In the genomic region with DNA sequence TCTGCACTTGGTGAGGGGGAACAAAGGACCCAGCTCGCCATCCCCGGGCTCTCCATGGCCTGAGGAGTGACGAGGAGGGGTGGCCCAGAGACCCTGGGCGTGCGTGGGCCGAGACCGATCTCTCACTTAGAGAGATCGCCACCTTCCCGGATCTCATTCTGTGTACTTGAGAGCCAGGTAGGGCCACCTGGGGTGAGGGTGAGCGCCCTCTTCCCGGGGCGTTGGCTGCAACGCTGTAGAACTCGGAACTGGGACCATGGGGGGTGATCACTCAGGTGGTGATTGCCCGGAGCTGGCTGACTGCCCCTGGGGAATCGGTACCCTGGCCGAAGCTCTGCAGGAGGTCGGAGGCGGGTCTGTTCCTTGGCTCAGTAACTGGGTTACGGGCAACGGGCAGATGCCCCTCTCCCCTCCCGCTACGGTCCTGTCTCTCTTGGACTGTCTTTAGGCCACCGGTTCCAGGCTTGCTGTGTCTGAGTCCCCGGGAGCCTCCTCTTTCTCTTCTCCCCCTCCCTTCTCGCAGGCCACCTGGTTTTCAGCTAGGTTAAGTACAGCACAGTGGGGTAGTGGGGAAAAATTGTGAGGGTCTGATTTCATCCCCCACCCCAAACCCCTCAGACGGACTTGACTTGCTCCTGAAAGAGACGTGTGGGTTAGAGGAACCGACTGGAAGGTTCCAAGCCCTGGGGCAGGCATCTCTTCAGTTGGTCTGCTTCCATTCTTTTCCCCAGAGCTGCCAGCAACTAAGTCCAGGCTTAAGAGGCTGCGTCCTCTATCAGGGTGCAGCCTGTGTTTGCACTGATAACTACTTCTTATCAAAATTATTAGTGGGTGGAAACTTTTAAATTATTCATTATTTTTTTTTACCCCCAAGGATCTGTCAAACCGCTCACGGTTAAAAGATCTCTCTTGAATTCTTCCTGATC, we compare ENCODE assay signal across 7 mouse cellular contexts. TPM values are rescaled to one million over a fixed set of nuclear protein-coding genes. Genes with fewer than 3 reads are reported as not detected.
A peak's percentile ranks its signal among the peaks of the same experiment; 100 is the strongest.
DNase-seq lines count a peak whose midpoint lies in the region; ATAC-seq and TF ChIP-seq lines count a peak whose summit lies in the region.

No protein-coding gene starts in this region.

- H3K4me2 ChIP-seq in forebrain, embryonic 16.5 days (ENCODE audit: low read length): peak overlapping the region; percentile 90
- peak overlapping the region; percentile 100 for H3K4me2 ChIP-seq in intestine, embryonic 15.5 days (replicated peaks)
- H3K4me2 ChIP-seq in neural tube, embryonic 15.5 days: peak overlapping the region; percentile 98

- H3K4me3 ChIP-seq in thymus, adult 2 months (ENCODE audit: control insufficient read depth, insufficient read depth, low read length): peak overlapping the region; percentile 47; the same call in 1 of the 2 replicates
- H3K4me3 ChIP-seq in cerebellum, adult 2 months (replicated peaks; ENCODE audit: insufficient read depth, low read depth, low read length): peak overlapping the region; percentile 76
- peak overlapping the region; percentile 72 for H3K4me3 ChIP-seq in forebrain, embryonic 16.5 days (replicated peaks; ENCODE audit: low read length)
- H3K4me3 ChIP-seq in intestine, embryonic 15.5 days (replicated peaks): peak overlapping the region; percentile 74
- peak overlapping the region; percentile 69 for H3K4me3 ChIP-seq in lung, adult 2 months (replicated peaks; ENCODE audit: extremely low read depth, low read depth, low read length)
- H3K4me3 ChIP-seq in neural tube, embryonic 15.5 days (replicated peaks): peak overlapping the region; percentile 80

- peaks cover 15% of the 10 kb centered on the region for H3K4me1 ChIP-seq in thymus, adult 2 months (replicated peaks; ENCODE audit: control insufficient read depth, insufficient read depth, low read length)
- H3K4me1 ChIP-seq in cerebellum, adult 2 months (ENCODE audit: control insufficient read depth, insufficient read depth, low read length): peaks cover 13% of the 10 kb centered on the region
- H3K4me1 ChIP-seq in forebrain, embryonic 16.5 days (replicated peaks; ENCODE audit: control insufficient read depth, insufficient read depth, low read length): peaks cover 35% of the 10 kb centered on the region
- H3K4me1 ChIP-seq in intestine, embryonic 15.5 days (replicated peaks): peaks cover 15% of the 10 kb centered on the region
- peaks cover 2% of the 10 kb centered on the region; the same call in 1 of the 2 replicates for H3K4me1 ChIP-seq in lung, adult 2 months (ENCODE audit: control insufficient read depth, insufficient read depth, low read length)
- H3K4me1 ChIP-seq in neural tube, embryonic 15.5 days: peaks cover 32% of the 10 kb centered on the region

- H3K9me3 ChIP-seq in forebrain, embryonic 16.5 days (ENCODE audit: control insufficient read depth, low read length): no peaks in the 10 kb centered on the region
- H3K9me3 ChIP-seq in intestine, embryonic 15.5 days: no peaks in the 10 kb centered on the region
- no peaks in the 10 kb centered on the region for H3K9me3 ChIP-seq in neural tube, embryonic 15.5 days (replicated peaks)

- peaks cover 22% of the 10 kb centered on the region for H3K27me3 ChIP-seq in thymus, adult 2 months (ENCODE audit: control insufficient read depth, insufficient read depth, low read length)
- no peaks in the 10 kb centered on the region for H3K27me3 ChIP-seq in cerebellum, adult 2 months (ENCODE audit: control insufficient read depth, insufficient read depth, low read length)
- H3K27me3 ChIP-seq in forebrain, embryonic 16.5 days (replicated peaks; ENCODE audit: control insufficient read depth, insufficient read depth, low read length): peaks cover 4% of the 10 kb centered on the region; the same call in 1 of the 2 replicates
- peaks cover 19% of the 10 kb centered on the region for H3K27me3 ChIP-seq in intestine, embryonic 15.5 days (replicated peaks)
- 0 out of 2 replicates have a peak, but pooled peaks cover 2% of the 10 kb centered on the region for H3K27me3 ChIP-seq in neural tube, embryonic 15.5 days (replicated peaks)

- 23% methylated on average over 32 of the region's 32 CpGs for WGBS in thymus, adult 2 months
- WGBS in cerebellum, adult 2 months: 1% methylated on average over 32 of the region's 32 CpGs
- WGBS in forebrain, embryonic 16.5 days: 4% methylated on average over 32 of the region's 32 CpGs
- WGBS in intestine, embryonic 15.5 days: 6% methylated on average over 32 of the region's 32 CpGs
- 11% methylated on average over 32 of the region's 32 CpGs for WGBS in lung, adult 2 months
- WGBS in neural tube, embryonic 15.5 days: 5% methylated on average over 32 of the region's 32 CpGs

- no peaks in the 10 kb centered on the region for H3K36me3 ChIP-seq in thymus, adult 2 months (ENCODE audit: control insufficient read depth, insufficient read depth, low read length)
- H3K36me3 ChIP-seq in forebrain, embryonic 16.5 days (ENCODE audit: control insufficient read depth, insufficient read depth): no peaks in the 10 kb centered on the region
- H3K36me3 ChIP-seq in intestine, embryonic 15.5 days: no peaks in the 10 kb centered on the region
- no peaks in the 10 kb centered on the region for H3K36me3 ChIP-seq in neural tube, embryonic 15.5 days

- DNase-seq in thymus, adult 2 months: no peak
- no peak for DNase-seq in thymus, postnatal 0 days (ENCODE audit: low spot score)
- DNase-seq in cerebellum, adult 2 months: peak; percentile 90 to 92
- peak; percentile 57 for DNase-seq in lung, adult 2 months

- ATAC-seq in forebrain, embryonic 16.5 days: peak; percentile 49
- ATAC-seq in intestine, embryonic 15.5 days: peak; percentile 59
- peak; percentile 72 for ATAC-seq in neural tube, embryonic 15.5 days (ENCODE audit: low FRiP score)

- H3K27ac ChIP-seq in thymus, adult 2 months (ENCODE audit: control insufficient read depth, insufficient read depth, low read length): no peak overlapping the region
- peak overlapping the region; percentile 99 for H3K27ac ChIP-seq in cerebellum, adult 2 months (ENCODE audit: insufficient read depth, low read length)
- H3K27ac ChIP-seq in forebrain, embryonic 16.5 days (ENCODE audit: low read length): peak overlapping the region; percentile 12; the same call in 1 of the 2 replicates
- no peak overlapping the region for H3K27ac ChIP-seq in intestine, embryonic 15.5 days
- H3K27ac ChIP-seq in neural tube, embryonic 15.5 days (replicated peaks): peak overlapping the region; percentile 72

- no peak for TF ChIP-seq CTCF in thymus, adult 2 months (IDR thresholded peaks at IDR 0.05; ENCODE audit: borderline replicate concordance, control insufficient read depth, extremely low read depth, insufficient read depth, low read length, poor library complexity)
- no peak for TF ChIP-seq CTCF in cerebellum, adult 2 months (IDR thresholded peaks at IDR 0.05; ENCODE audit: borderline replicate concordance, insufficient read depth, low read depth, low read length)
- TF ChIP-seq CTCF in lung, adult 2 months (IDR thresholded peaks at IDR 0.05; ENCODE audit: insufficient read depth, low read length): no peak

- H3K9ac ChIP-seq in forebrain, embryonic 16.5 days (replicated peaks; ENCODE audit: low read depth, low read length): peak overlapping the region; percentile 87
- peak overlapping the region; percentile 67 for H3K9ac ChIP-seq in intestine, embryonic 15.5 days
- H3K9ac ChIP-seq in neural tube, embryonic 15.5 days (replicated peaks): peak overlapping the region; percentile 79

- TF ChIP-seq POLR2A in thymus, adult 2 months (IDR thresholded peaks at IDR 0.05; ENCODE audit: control insufficient read depth, extremely low read depth, insufficient read depth, low read length, poor library complexity): no peak
- TF ChIP-seq POLR2A in cerebellum, adult 2 months (IDR thresholded peaks at IDR 0.05; ENCODE audit: borderline replicate concordance, insufficient read depth, low read length): no peak
- TF ChIP-seq POLR2A in lung, adult 2 months (IDR thresholded peaks at IDR 0.05; ENCODE audit: borderline replicate concordance, extremely low read depth, low read depth, low read length): no peak

RNA-seq across cellular contexts. Expression of gene Ntn4, which starts 1.6 kb away (rescaled TPM):
- 1.1 and 1.3 TPM in 2 replicates for polyA plus RNA-seq in thymus, adult 2 months (2012; rRNA removed)
- 0.04 and 0.05 TPM in 2 replicates for polyA plus RNA-seq in thymus, postnatal 0 days (2015; fragmentation: Nextera tagmentation; extraction: Ambion mirVana)
- polyA plus RNA-seq in cerebellum, adult 2 months (2012; rRNA removed): 14.6 and 17.3 TPM in 2 replicates
- polyA plus RNA-seq in forebrain, embryonic 16.5 days (2015; fragmentation: Nextera tagmentation; extraction: Ambion mirVana): 1.0 and 1.6 TPM in 2 replicates
- polyA plus RNA-seq in intestine, embryonic 15.5 days (2015; fragmentation: Nextera tagmentation; extraction: Ambion mirVana): 0.29 and 0.47 TPM in 2 replicates
- polyA plus RNA-seq in lung, adult 2 months (2012; rRNA removed): 46.6 and 54.4 TPM in 2 replicates
- polyA plus RNA-seq in neural tube, embryonic 15.5 days (2015; fragmentation: Nextera tagmentation; extraction: Ambion mirVana): 0.43 and 0.59 TPM in 2 replicates

RNA-seq across cellular contexts. Expression of gene Snrpf, which starts 52.6 kb away (rescaled TPM):
- polyA plus RNA-seq in thymus, adult 2 months (2012; rRNA removed): 88.9 and 92.2 TPM in 2 replicates
- 170 and 188 TPM in 2 replicates for polyA plus RNA-seq in thymus, postnatal 0 days (2015; fragmentation: Nextera tagmentation; extraction: Ambion mirVana)
- 49.0 and 52.2 TPM in 2 replicates for polyA plus RNA-seq in cerebellum, adult 2 months (2012; rRNA removed)
- polyA plus RNA-seq in forebrain, embryonic 16.5 days (2015; fragmentation: Nextera tagmentation; extraction: Ambion mirVana): 75.7 and 77.8 TPM in 2 replicates
- polyA plus RNA-seq in intestine, embryonic 15.5 days (2015; fragmentation: Nextera tagmentation; extraction: Ambion mirVana): 110 and 122 TPM in 2 replicates
- 26.2 and 43.0 TPM in 2 replicates for polyA plus RNA-seq in lung, adult 2 months (2012; rRNA removed)
- 58.2 and 71.7 TPM in 2 replicates for polyA plus RNA-seq in neural tube, embryonic 15.5 days (2015; fragmentation: Nextera tagmentation; extraction: Ambion mirVana)

Comparison
In these comparisons a context has a peak if more than half of its experiments do, and no peak if none do; other contexts are left out.
1. DNase-seq: peak in cerebellum, adult 2 months (2 of 2) and lung, adult 2 months (single experiment); none in thymus, adult 2 months (single experiment) and thymus, postnatal 0 days (single experiment).
2. H3K27ac ChIP-seq: peak in cerebellum, adult 2 months (single experiment), forebrain, embryonic 16.5 days (single experiment) and neural tube, embryonic 15.5 days (single experiment); none in thymus, adult 2 months (single experiment) and intestine, embryonic 15.5 days (single experiment).
3. Peak in every context shown above with its lines, with median percentiles within 50 percentile points of each other: H3K4me3 ChIP-seq, ATAC-seq, H3K4me2 ChIP-seq and H3K9ac ChIP-seq.